Mouse (Mus musculus) CH12F3 (cell line): Measurements from ENCODE around the gene Klf6.

Experiments
- in situ Hi-C: fragments of 300-500 bp; cut with MboI; formaldehyde crosslinking; loops from 2 replicates; pipeline ENCODE4 v1.14.3; 2020; ENCODE audit warnings: low sequenced_read_pairs

Gene Klf6

GRCm38 (mm10) chr13:5897176-5897959 lies 36.1 kb downstream of the Klf6 start:
- in situ Hi-C loops, result no loop called here

GRCm38 (mm10) chr13:5899021-5899420 lies 37.7 kb downstream of the Klf6 start:
- in situ Hi-C loops, result no loop called here

GRCm38 (mm10) chr13:5899641-5900040 lies 38.4 kb downstream of the Klf6 start:
- in situ Hi-C loops, result no loop called here

DNA sequence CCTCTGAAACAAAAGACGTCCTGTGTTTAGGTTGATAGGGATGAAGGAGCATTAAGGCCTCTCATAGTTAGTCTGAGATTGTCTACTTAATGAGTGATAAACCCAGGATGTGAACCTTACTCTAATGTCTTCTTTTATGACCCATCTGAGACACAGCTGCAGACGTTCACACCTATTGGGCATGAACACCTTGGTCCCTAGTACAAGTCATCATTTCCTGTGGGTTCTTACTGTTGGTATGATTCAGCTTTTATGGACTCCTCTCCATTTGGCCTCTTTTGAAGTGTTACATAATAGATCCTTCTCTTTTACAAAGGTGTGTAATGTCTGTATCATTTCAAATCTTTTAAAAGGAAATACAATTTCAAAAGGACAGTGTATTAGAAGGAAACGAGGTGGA lies 51.9 kb downstream of the Klf6 start:
- in situ Hi-C loops, result no loop called here

GRCm38 (mm10) chr13:5917360-5917759 lies 56.1 kb downstream of the Klf6 start:
- in situ Hi-C loops, result no loop called here

- in situ Hi-C loops, result no loop called here
Measured at GRCm38 (mm10) chr13:5919966-5920365, 58.7 kb downstream of the Klf6 start.
